In genomic region chr1:59484791-59485785, GRCm38 (mm10) we compare ENCODE assay signal across 7 mouse cellular contexts. TPM values are rescaled to one million over a fixed set of nuclear protein-coding genes. Genes with fewer than 3 reads are reported as not detected.
A peak's percentile ranks its signal among the peaks of the same experiment; 100 is the strongest.
DNase-seq lines count a peak whose midpoint lies in the region; ATAC-seq and TF ChIP-seq lines count a peak whose summit lies in the region.

No protein-coding gene starts in this region.

- no peak for TF ChIP-seq RAD21 in MEL (IDR thresholded peaks at IDR 0.05; ENCODE audit: low read depth, low read length)

- no peak for ATAC-seq in intestine, embryonic 16.5 days

- H3K4me3 ChIP-seq in ES-Bruce4 (ENCODE audit: low read depth, low read length) (peak overlapping the region; percentile 71), MEL (ENCODE audit: control insufficient read depth in 1 of 2, insufficient read depth in 1 of 2, low read depth in 2 of 2, low read length in 2 of 2) (peak overlapping the region; percentile 69 to 88)
- peak overlapping the region; percentile 87 for H3K4me3 ChIP-seq in embryonic facial prominence, embryonic 10.5 days
- peak overlapping the region; percentile 78 for H3K4me3 ChIP-seq in intestine, embryonic 16.5 days (ENCODE audit: low read length)
- peak overlapping the region; percentile 93 for H3K4me3 ChIP-seq in midbrain, embryonic 10.5 days

- peak overlapping the region; percentile 97 for H3K4me2 ChIP-seq in intestine, embryonic 16.5 days (ENCODE audit: low read depth, low read length)

- H3K9ac ChIP-seq in ES-Bruce4 (ENCODE audit: low read depth, poor library complexity, severe bottlenecking): peak overlapping the region; percentile 81
- H3K9ac ChIP-seq in MEL (ENCODE audit: control insufficient read depth, low read depth, low read length, poor library complexity, severe bottlenecking): peak overlapping the region; percentile 86
- H3K9ac ChIP-seq in intestine, embryonic 16.5 days (ENCODE audit: low read depth, low read length): peak overlapping the region; percentile 86

- TF ChIP-seq EP300 in ES-Bruce4 (IDR thresholded peaks at IDR 0.05; ENCODE audit: insufficient read depth, low read depth, low read length): peak; percentile 70; the same call in 1 of the 2 replicates
- no peak for TF ChIP-seq EP300 in MEL (IDR thresholded peaks at IDR 0.05; ENCODE audit: low read depth in 1 of 2, low read length in 2 of 2)

- peaks cover 3% of the 10 kb centered on the region for H3K4me1 ChIP-seq in ES-Bruce4 (ENCODE audit: control insufficient read depth, insufficient read depth, low read length)
- H3K4me1 ChIP-seq in MEL (ENCODE audit: control insufficient read depth in 1 of 2, insufficient read depth in 2 of 2, low read length in 2 of 2): peaks cover 15 to 24% of the 10 kb centered on the region in 2 experiments
- H3K4me1 ChIP-seq in embryonic facial prominence, embryonic 10.5 days: peaks cover 86% of the 10 kb centered on the region
- peaks cover 46% of the 10 kb centered on the region for H3K4me1 ChIP-seq in intestine, embryonic 16.5 days (ENCODE audit: control insufficient read depth, insufficient read depth, low read length)
- peaks cover 83% of the 10 kb centered on the region for H3K4me1 ChIP-seq in midbrain, embryonic 10.5 days

- TF ChIP-seq POLR2A in ES-Bruce4 (IDR thresholded peaks at IDR 0.05; ENCODE audit: insufficient read depth, low read length) (no peak), MEL (IDR thresholded peaks at IDR 0.05; ENCODE audit: control insufficient read depth in 1 of 2, insufficient read depth in 1 of 2, low read depth in 1 of 2, low read length in 2 of 2, poor library complexity in 1 of 2) (no peak)

- no peak for TF ChIP-seq CTCF in ES-Bruce4 (IDR thresholded peaks at IDR 0.05; ENCODE audit: low read depth, low read length)
- no peak for TF ChIP-seq CTCF in MEL (IDR thresholded peaks at IDR 0.05 in 2 of 3, conservative IDR thresholded peaks at IDR 0.05 in 1 of 3; ENCODE audit: control insufficient read depth in 1 of 3, insufficient read depth in 1 of 3, low read depth in 2 of 3, low read length in 3 of 3, poor library complexity in 1 of 3, severe bottlenecking in 1 of 3)

- peak overlapping the region; percentile 86 for H3K27ac ChIP-seq in ES-Bruce4 (ENCODE audit: insufficient read depth, low read length)
- H3K27ac ChIP-seq in MEL (ENCODE audit: control insufficient read depth, low read depth, low read length): peak overlapping the region; percentile 22; the same call in 1 of the 2 replicates
- peak overlapping the region; percentile 96 for H3K27ac ChIP-seq in embryonic facial prominence, embryonic 10.5 days (replicated peaks)
- peak overlapping the region; percentile 55 for H3K27ac ChIP-seq in intestine, embryonic 16.5 days (ENCODE audit: low read length)
- H3K27ac ChIP-seq in midbrain, embryonic 10.5 days (replicated peaks): peak overlapping the region; percentile 92

- peak; percentile 51 for DNase-seq in MEL (ENCODE audit: low read depth, low spot score)
- DNase-seq in embryonic facial prominence, embryonic 10.5 days (ENCODE audit: low spot score): peak; percentile 74
- DNase-seq in midbrain, embryonic 10.5 days (ENCODE audit: low spot score): peak; percentile 87
- no peak for DNase-seq in ovary, postnatal 10 days (ENCODE audit: low spot score)
- DNase-seq in c-Kit-positive CD71-positive TER-119-positive erythroid progenitor cells, embryonic 14.5 days (ENCODE audit: low spot score): no peak

- peaks cover 52% of the 10 kb centered on the region for H3K79me2 ChIP-seq in MEL (ENCODE audit: control insufficient read depth, insufficient read depth, low read length, poor library complexity)

- H3K36me3 ChIP-seq in ES-Bruce4 (ENCODE audit: control insufficient read depth, insufficient read depth, low read length, poor library complexity, severe bottlenecking) (peaks cover 27% of the 10 kb centered on the region), MEL (ENCODE audit: control insufficient read depth in 1 of 2, insufficient read depth in 2 of 2, low read length in 2 of 2) (peaks cover 4 to 27% of the 10 kb centered on the region in 2 experiments; a peak in 3 of 4 replicates)
- peaks cover 51% of the 10 kb centered on the region for H3K36me3 ChIP-seq in embryonic facial prominence, embryonic 10.5 days (replicated peaks)
- H3K36me3 ChIP-seq in intestine, embryonic 16.5 days (ENCODE audit: control insufficient read depth, insufficient read depth, low read length): no peaks in the 10 kb centered on the region
- peaks cover 13% of the 10 kb centered on the region for H3K36me3 ChIP-seq in midbrain, embryonic 10.5 days

- no peaks in the 10 kb centered on the region for H3K27me3 ChIP-seq in ES-Bruce4 (ENCODE audit: control insufficient read depth, insufficient read depth, low read length, poor library complexity, severe bottlenecking)
- no peaks in the 10 kb centered on the region for H3K27me3 ChIP-seq in MEL (ENCODE audit: control insufficient read depth in 1 of 2, insufficient read depth in 2 of 2, low read length in 2 of 2)
- H3K27me3 ChIP-seq in embryonic facial prominence, embryonic 10.5 days (replicated peaks; ENCODE audit: low read depth, poor library complexity, severe bottlenecking): 0 out of 2 replicates have a peak, but pooled peaks cover 3% of the 10 kb centered on the region
- H3K27me3 ChIP-seq in intestine, embryonic 16.5 days (replicated peaks; ENCODE audit: control insufficient read depth, insufficient read depth, low read length): no peaks in the 10 kb centered on the region
- H3K27me3 ChIP-seq in midbrain, embryonic 10.5 days (ENCODE audit: low read depth, poor library complexity, severe bottlenecking): peaks cover 20% of the 10 kb centered on the region

- H3K9me3 ChIP-seq in ES-Bruce4 (replicated peaks; ENCODE audit: control insufficient read depth, insufficient read depth, low read length, poor library complexity, severe bottlenecking) (no peaks in the 10 kb centered on the region), MEL (replicated peaks; ENCODE audit: insufficient read depth, low read length) (no peaks in the 10 kb centered on the region)
- no peaks in the 10 kb centered on the region for H3K9me3 ChIP-seq in embryonic facial prominence, embryonic 10.5 days
- no peaks in the 10 kb centered on the region for H3K9me3 ChIP-seq in intestine, embryonic 16.5 days (ENCODE audit: control insufficient read depth, low read length)
- H3K9me3 ChIP-seq in midbrain, embryonic 10.5 days (replicated peaks): no peaks in the 10 kb centered on the region

- WGBS in embryonic facial prominence, embryonic 10.5 days: 2% methylated on average over 16 of the region's 16 CpGs
- 15% methylated on average over 16 of the region's 16 CpGs for WGBS in intestine, embryonic 16.5 days
- WGBS in midbrain, embryonic 10.5 days: under 1% methylated on average over 16 of the region's 16 CpGs

TF ChIP-seq in MEL, 35 proteins besides CTCF, POLR2A, EP300 and RAD21:
- TF ChIP-seq E2F4 (IDR thresholded peaks at IDR 0.05; ENCODE audit: borderline replicate concordance, low read depth, low read length) (no peak), USF1 (IDR thresholded peaks at IDR 0.05; ENCODE audit: low read depth, low read length) (no peak), MAZ (IDR thresholded peaks at IDR 0.05; ENCODE audit: low read depth, low read length) (0 out of 2 replicates have a peak, but pooled peaks have one; percentile 21), ELF1 (IDR thresholded peaks at IDR 0.05; ENCODE audit: low read depth, low read length) (no peak), MYC (IDR thresholded peaks at IDR 0.05; ENCODE audit: low read depth, low read length) (no peak), RCOR1 (IDR thresholded peaks at IDR 0.05; ENCODE audit: low read depth, low read length) (no peak), BHLHE40 (IDR thresholded peaks at IDR 0.05; ENCODE audit: borderline replicate concordance, low read depth, low read length) (no peak), ZMIZ1 (IDR thresholded peaks at IDR 0.05; ENCODE audit: low read depth, low read length) (no peak), CHD1 (IDR thresholded peaks at IDR 0.05; ENCODE audit: low read depth, low read length) (no peak; the same call in 1 of the 2 replicates), MYB (IDR thresholded peaks at IDR 0.05; ENCODE audit: low read depth, low read length) (no peak), POLR2AphosphoS5 (IDR thresholded peaks at IDR 0.05; ENCODE audit: borderline replicate concordance, low read depth, low read length) (no peak), KAT2A (conservative IDR thresholded peaks at IDR 0.05; ENCODE audit: low read depth, low read length) (no peak), NELFE (IDR thresholded peaks at IDR 0.05; ENCODE audit: low read depth, low read length) (no peak), MXI1 (IDR thresholded peaks at IDR 0.05; ENCODE audit: low read depth, low read length) (peak; percentile 34; the same call in 1 of the 2 replicates), SIN3A (IDR thresholded peaks at IDR 0.05; ENCODE audit: low read length) (no peak; the same call in 1 of the 2 replicates), JUND (IDR thresholded peaks at IDR 0.05; ENCODE audit: low read depth, low read length) (no peak)
TF ChIP-seq in MEL: peak in this region for 2.

RNA-seq across cellular contexts. Expression of gene Fzd7, which starts 2.9 kb away (rescaled TPM):
- polyA plus RNA-seq in ES-Bruce4 (2011; ENCODE audit: insufficient read depth, insufficient read length, low read depth, missing spikeins) (51.7 and 54.5 TPM in 2 replicates), MEL (2012; ENCODE audit: insufficient read depth in 1 of 2, insufficient read length in 2 of 2, low read depth in 1 of 2, low replicate concordance in 2 of 2, missing spikeins in 1 of 2) (10 to 100 TPM in 1 of 2 experiments, not detected in 1; 24.7 TPM)
- 18.5 and 23.4 TPM in 2 replicates for total RNA-seq in MEL (2012; rRNA removed)
- polyA plus RNA-seq in embryonic facial prominence, embryonic 10.5 days (2016; fragmentation: Nextera tagmentation; extraction: Ambion mirVana): 12.7 and 14.4 TPM in 2 replicates
- polyA plus RNA-seq in intestine, embryonic 16.5 days (2015; fragmentation: Nextera tagmentation; extraction: Ambion mirVana): 3.4 and 3.8 TPM in 2 replicates
- 5.9 and 8.6 TPM in 2 replicates for polyA plus RNA-seq in midbrain, embryonic 10.5 days (2016; fragmentation: Nextera tagmentation; extraction: Ambion mirVana)

RNA-seq across cellular contexts. Expression of gene Gm973, which starts 31.0 kb away (rescaled TPM):
- polyA plus RNA-seq in ES-Bruce4 (2011; ENCODE audit: insufficient read depth, insufficient read length, low read depth, missing spikeins) (1.9 and 2.4 TPM in 2 replicates), MEL (2012; ENCODE audit: insufficient read depth in 1 of 2, insufficient read length in 2 of 2, low read depth in 1 of 2, low replicate concordance in 2 of 2, missing spikeins in 1 of 2) (not detected)
- total RNA-seq in MEL (2012; rRNA removed): 0.23 TPM in 1 of 2 replicates, not detected in the other
- polyA plus RNA-seq in embryonic facial prominence, embryonic 10.5 days (2016; fragmentation: Nextera tagmentation; extraction: Ambion mirVana): 1.2 and 3.6 TPM in 2 replicates
- polyA plus RNA-seq in intestine, embryonic 16.5 days (2015; fragmentation: Nextera tagmentation; extraction: Ambion mirVana): 0.37 and 0.49 TPM in 2 replicates
- 9.0 and 9.4 TPM in 2 replicates for polyA plus RNA-seq in midbrain, embryonic 10.5 days (2016; fragmentation: Nextera tagmentation; extraction: Ambion mirVana)

Comparison
In these comparisons a context has a peak if more than half of its experiments do, and no peak if none do; other contexts are left out.
1. H3K27ac ChIP-seq: peak in every context shown above with its lines; median percentile 96 in embryonic facial prominence, embryonic 10.5 days; 92 in midbrain, embryonic 10.5 days; 86 in ES-Bruce4; 55 in intestine, embryonic 16.5 days; 22 in MEL.
2. DNase-seq: peak in MEL (single experiment), embryonic facial prominence, embryonic 10.5 days (single experiment) and midbrain, embryonic 10.5 days (single experiment); none in ovary, postnatal 10 days (single experiment) and c-Kit-positive CD71-positive TER-119-positive erythroid progenitor cells, embryonic 14.5 days (single experiment).
3. Peak in every context shown above with its lines, with median percentiles within 50 percentile points of each other: H3K4me3 ChIP-seq and H3K9ac ChIP-seq.